Mouse (Mus musculus) Muller cell, postnatal 12 days (primary cell): ENCODE measurements around the gene Btbd7.

ENCODE experiments used
- DNase-seq: peaks from one replicate; pipeline ENCODE4 v3.0.0-alpha.2; 2015; ENCODE audit errors: inconsistent ontology term

The Btbd7 gene

GRCm38 (mm10) chr12:102878031-102878823, at the start of gene Btbd7:
Gene Btbd7, minus strand, starts transcription at chr12:102878471.
- DNase-seq, result peak; percentile 98

- no peak for DNase-seq
These were observed 37.8 kb upstream of the Btbd7 start for GRCm38 (mm10) chr12:102916073-102916472.

- no peak for DNase-seq
These were observed 29.9 kb upstream of the Btbd7 start for GRCm38 (mm10) chr12:102908191-102908590.

- DNase-seq, result no peak
These were observed 20.8 kb upstream of the Btbd7 start, which contains the start of gene Cox8c for GRCm38 (mm10) chr12:102899091-102899490. Gene Cox8c, plus strand, starts transcription at chr12:102899316.

GRCm38 (mm10) chr12:102888568-102888967, 10.3 kb upstream of the Btbd7 start:
- DNase-seq, result no peak

- no peak for DNase-seq
These were observed 9.1 kb upstream of the Btbd7 start for GRCm38 (mm10) chr12:102887366-102887765.

- peak; percentile 18 for DNase-seq
These were observed 7.5 kb upstream of the Btbd7 start for GRCm38 (mm10) chr12:102885735-102886134.

- DNase-seq, result no peak
These were observed 630 bp upstream of the Btbd7 start for GRCm38 (mm10) chr12:102878901-102879300.

GRCm38 (mm10) chr12:102877301-102878030, 805 bp downstream of the Btbd7 start:
- DNase-seq, result peak; percentile 60

- no peak for DNase-seq
These were observed 7.7 kb downstream of the Btbd7 start for GRCm38 (mm10) chr12:102870527-102870926.

- no peak for DNase-seq
These were observed 8.5 kb downstream of the Btbd7 start for GRCm38 (mm10) chr12:102869802-102870201.

- no peak for DNase-seq
These were observed 17.5 kb downstream of the Btbd7 start for GRCm38 (mm10) chr12:102860806-102861205.

- DNase-seq, result no peak
These were observed 40.0 kb downstream of the Btbd7 start for GRCm38 (mm10) chr12:102838271-102838670.

GRCm38 (mm10) chr12:102832746-102833300, 45.4 kb downstream of the Btbd7 start:
- peak; percentile 76 for DNase-seq

- DNase-seq, result no peak
These were observed 46.4 kb downstream of the Btbd7 start for GRCm38 (mm10) chr12:102831888-102832287.

- DNase-seq, result no peak
These were observed 51.2 kb downstream of the Btbd7 start for GRCm38 (mm10) chr12:102827119-102827518.

GRCm38 (mm10) chr12:102826399-102826798, 51.9 kb downstream of the Btbd7 start:
- DNase-seq, result no peak

GRCm38 (mm10) chr12:102814858-102815257, 63.4 kb downstream of the Btbd7 start:
- no peak for DNase-seq

GRCm38 (mm10) chr12:102799528-102799927, 78.7 kb downstream of the Btbd7 start:
- no peak for DNase-seq

GRCm38 (mm10) chr12:102787927-102788326, 90.3 kb downstream of the Btbd7 start:
- no peak for DNase-seq

GRCm38 (mm10) chr12:102785593-102785985, 92.7 kb downstream of the Btbd7 start:
- DNase-seq, result no peak

- DNase-seq, result no peak
These were observed 93.2 kb downstream of the Btbd7 start for GRCm38 (mm10) chr12:102784899-102785592.
